Mouse (Mus musculus): ENCODE data around the gene Vipr1.

GRCm38 (mm10) chr9:121709898-121710583 lies 67.5 kb downstream of the Vipr1 start, which contains the start of gene Ss18l2:
- no peak for TF ChIP-seq CTCF (IDR thresholded peaks at IDR 0.05; ENCODE audit: extremely low read depth, insufficient read length, insufficient replicate concordance, low read depth, low read length)
- no peak; the same call in 1 of the 2 replicates for TF ChIP-seq POLR2A (IDR thresholded peaks at IDR 0.05; ENCODE audit: low read depth, low read length)
